Mouse (Mus musculus) liver (tissue): ENCODE measurements around the gene Epb41l4b.

Experiments used
- DNase-seq: peaks from one replicate; pipeline ENCODE4 v3.0.0-alpha.2; 2020; ENCODE audit warnings: mixed read lengths

Epb41l4b gene

DNA sequence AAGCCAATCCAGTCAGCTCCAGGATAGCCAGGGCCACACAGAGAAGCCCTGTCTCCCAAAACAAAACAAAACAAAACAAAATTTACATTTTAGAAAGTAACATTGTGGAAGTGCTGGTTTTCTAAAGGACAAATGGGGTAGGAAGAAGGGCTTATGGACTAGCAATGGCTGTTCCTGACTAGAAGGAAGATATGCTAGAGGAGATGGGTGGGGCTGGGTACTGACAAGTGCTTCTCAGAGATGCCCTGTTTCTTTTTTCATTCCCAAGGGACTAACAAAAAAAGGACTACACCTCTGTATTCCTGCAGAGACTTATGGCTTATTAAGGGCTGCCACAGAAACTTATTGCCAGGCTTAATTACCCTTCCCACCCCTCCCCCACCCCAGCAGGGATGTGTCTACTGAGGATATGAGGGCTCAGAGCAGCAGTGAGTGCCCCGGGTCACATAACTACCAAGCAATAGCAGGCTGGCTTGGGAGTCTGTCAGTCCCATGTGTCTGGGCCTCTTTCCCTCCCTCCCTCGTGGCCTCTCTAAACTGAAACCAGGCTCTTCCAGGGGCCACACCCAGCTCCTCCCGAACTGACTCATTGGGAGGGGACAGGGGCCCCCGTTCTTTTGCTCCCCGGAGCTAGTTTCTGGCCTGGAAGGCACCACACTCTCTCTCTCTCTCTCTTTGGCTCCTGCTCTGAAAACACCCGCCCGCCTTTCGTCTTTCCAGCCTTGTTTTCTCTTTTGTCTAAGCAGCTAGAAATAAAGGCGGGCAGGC lies 10.0 kb upstream of the Epb41l4b start:
- DNase-seq, result peak; percentile 88

DNA sequence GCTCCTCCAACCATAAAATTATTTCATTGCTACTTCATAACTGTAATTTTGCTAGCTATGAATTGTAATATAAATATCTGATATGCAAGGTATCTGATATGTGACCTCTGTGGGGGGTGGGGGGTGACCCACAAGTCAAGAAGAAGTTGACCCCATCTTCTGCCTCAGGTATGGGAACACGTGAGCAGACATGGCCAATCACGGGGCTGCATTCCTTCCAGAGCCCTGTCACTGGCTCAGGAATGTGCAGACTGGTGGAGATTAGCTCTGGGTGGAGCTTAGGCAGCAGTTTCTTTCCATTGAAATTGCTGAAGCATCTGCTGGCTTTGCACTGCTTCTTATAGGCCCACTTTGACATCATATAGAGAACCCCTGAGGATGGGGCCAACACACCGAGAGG lies 4.9 kb upstream of the Epb41l4b start:
- no peak for DNase-seq

- no peak for DNase-seq
Observed at GRCm38 (mm10) chr4:57142374-57143025, 737 bp downstream of the Epb41l4b start.

DNA sequence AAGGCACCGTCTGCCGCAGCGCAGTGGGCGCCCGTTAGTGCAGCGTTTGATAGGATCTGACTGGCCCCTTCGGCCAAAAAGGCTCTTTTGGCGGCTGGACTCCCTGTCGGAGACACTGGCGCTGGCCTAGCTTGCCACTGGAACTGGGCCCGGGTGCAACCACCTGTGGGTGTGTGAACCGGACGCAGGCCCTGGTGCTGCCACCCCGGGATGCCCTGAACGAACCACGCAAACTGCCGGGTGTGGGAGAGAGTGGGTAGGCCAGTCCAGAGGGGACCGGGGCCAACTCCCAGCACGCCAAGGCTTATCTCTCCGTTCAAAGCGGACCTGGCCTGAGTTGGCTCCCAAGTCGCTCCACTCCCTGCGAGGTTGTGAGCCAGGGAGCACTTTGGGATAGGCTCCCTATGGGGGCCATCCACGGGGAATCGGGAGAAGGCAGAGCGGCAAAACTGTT lies 1.3 kb downstream of the Epb41l4b start:
- no peak for DNase-seq

- DNase-seq, result no peak
Observed at GRCm38 (mm10) chr4:57140992-57141717, 2.1 kb downstream of the Epb41l4b start.

- no peak for DNase-seq
Observed at GRCm38 (mm10) chr4:57140200-57140799, 2.9 kb downstream of the Epb41l4b start.

GRCm38 (mm10) chr4:57139433-57139832 lies 3.8 kb downstream of the Epb41l4b start:
- DNase-seq, result no peak

GRCm38 (mm10) chr4:57138093-57138440 lies 5.2 kb downstream of the Epb41l4b start:
- no peak for DNase-seq

GRCm38 (mm10) chr4:57137371-57138092 lies 5.7 kb downstream of the Epb41l4b start:
- DNase-seq, result no peak

DNA sequence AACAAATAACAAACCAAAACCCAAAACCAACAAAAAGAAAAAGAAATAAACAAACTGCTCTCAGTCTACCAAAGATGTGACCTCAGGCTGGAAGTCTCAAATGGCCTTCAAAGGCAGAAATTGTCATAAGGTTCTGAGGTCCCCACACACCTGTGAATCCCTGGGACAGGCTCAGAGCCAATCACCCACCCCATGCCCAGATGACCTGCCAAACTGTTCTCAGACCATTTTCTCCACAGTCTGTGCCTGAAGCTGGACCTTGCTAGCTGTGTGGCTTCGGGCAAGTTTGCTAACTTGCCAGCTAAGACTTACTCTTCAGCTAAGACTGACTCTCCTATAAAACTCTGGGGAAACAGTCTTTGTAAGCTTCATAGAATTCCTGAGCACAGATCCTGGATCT lies 7.8 kb downstream of the Epb41l4b start:
- DNase-seq, result no peak

GRCm38 (mm10) chr4:57134554-57134953 lies 8.7 kb downstream of the Epb41l4b start:
- DNase-seq, result no peak

GRCm38 (mm10) chr4:57131839-57132238 lies 11.4 kb downstream of the Epb41l4b start:
- no peak for DNase-seq

- no peak for DNase-seq
Observed at GRCm38 (mm10) chr4:57129718-57130515, 13.3 kb downstream of the Epb41l4b start.

DNA sequence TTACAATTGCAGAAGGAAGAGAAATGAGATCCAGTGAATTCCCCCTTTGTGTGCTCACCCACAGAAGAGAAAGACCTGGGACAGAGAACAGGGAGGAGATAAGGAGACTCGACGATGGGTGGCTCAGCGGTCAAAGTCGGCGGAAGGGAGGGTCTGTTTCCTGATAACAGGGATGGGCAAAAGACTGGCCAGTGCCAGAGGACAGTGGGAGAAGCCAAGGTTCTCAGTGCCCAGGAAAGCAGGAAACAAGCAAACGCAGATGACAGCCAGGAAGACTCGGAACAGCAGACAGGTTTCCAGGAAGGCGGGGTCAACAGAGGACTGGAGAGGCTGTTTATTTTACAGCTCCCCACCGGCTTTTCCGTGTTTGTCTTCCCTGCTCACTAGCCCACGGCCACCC lies 20.2 kb downstream of the Epb41l4b start:
- DNase-seq, result no peak

- no peak for DNase-seq
Observed at GRCm38 (mm10) chr4:57122166-57122565, 21.1 kb downstream of the Epb41l4b start.

DNA sequence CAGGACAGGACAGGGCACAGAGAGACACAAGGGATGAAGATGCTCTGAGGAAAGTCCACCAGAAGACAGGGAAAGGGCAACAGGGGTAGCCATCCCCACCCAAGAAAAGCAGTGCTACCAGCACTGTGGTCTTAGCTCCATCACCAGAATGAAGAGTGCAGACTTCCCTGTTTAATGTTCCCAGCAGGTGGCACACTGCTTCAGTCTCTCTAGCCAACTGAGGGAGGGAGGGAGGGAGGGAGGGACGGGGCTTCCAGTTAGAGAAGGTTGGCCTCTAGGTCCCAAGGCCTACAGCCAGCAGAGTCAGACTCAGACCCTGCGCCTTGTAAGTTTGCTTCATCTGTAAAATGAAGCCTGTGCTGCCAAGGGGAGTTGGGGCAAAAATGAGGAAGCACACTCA lies 22.7 kb downstream of the Epb41l4b start:
- DNase-seq, result peak; percentile 34

- DNase-seq, result no peak
Observed at GRCm38 (mm10) chr4:57119976-57120375, 23.3 kb downstream of the Epb41l4b start.

GRCm38 (mm10) chr4:57118883-57119282 lies 24.4 kb downstream of the Epb41l4b start:
- no peak for DNase-seq

- peak; percentile 83 for DNase-seq
Observed at GRCm38 (mm10) chr4:57116278-57116677, 27.0 kb downstream of the Epb41l4b start.

GRCm38 (mm10) chr4:57114617-57115592 lies 28.3 kb downstream of the Epb41l4b start:
- DNase-seq, result peak; percentile 57
